Mouse (Mus musculus): ENCODE measurements around the gene Npas3. TPM values are rescaled to one million over a fixed set of nuclear protein-coding genes. Genes with fewer than 3 reads are reported as not detected.

The Npas3 gene
- total RNA-seq, 2 experiments from 2014 or later, result 0.47 to 1.5 TPM

DNA sequence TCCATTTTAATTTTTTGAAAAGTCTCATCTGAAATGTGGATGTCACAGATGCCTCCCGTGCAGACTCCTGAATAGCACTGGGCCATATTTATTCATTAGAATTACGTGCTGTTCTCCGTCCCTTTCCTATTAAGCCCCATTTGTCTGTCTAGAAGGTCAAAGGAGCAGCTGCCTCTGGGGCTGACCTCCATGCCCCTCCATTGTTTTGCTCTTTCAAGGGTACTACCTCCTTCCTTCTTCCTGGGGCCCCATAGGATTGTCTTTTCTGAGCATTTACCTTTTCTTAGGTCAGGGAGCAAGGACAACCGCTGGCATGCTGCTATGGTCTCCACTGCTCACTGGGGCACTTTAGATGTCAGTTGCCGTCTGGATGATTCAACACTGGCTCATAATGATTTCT, 288.3 kb downstream of the Npas3 start:
- intact Hi-C loops (cut with DNase I; ENCODE audit: low total_unique reads), result no loop called here

DNA sequence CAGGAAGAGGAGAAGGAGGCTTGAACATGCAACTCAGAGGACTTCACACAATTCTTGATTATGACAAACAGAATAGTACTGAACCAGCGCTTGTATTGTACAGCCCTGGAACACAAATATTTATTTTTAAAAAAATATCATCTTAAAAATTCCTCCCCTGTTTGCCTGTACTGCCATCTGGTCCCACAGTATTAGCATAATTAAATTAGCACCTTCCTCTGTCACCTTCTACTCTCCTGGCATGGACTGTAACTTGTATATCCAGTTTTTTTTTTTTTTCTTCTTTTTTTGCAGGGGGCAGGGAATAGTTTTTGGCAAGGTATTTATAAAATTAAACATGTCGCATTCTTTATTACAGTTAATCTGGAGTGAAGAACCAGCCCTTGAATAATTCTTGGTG, 307.9 kb downstream of the Npas3 start:
- intact Hi-C loops (cut with DNase I; ENCODE audit: low total_unique reads), result no loop called here
- DNase-seq, result no peak

More for the DNA sequence above, 288.3 kb downstream of the Npas3 start:
- no peak for DNase-seq

DNA sequence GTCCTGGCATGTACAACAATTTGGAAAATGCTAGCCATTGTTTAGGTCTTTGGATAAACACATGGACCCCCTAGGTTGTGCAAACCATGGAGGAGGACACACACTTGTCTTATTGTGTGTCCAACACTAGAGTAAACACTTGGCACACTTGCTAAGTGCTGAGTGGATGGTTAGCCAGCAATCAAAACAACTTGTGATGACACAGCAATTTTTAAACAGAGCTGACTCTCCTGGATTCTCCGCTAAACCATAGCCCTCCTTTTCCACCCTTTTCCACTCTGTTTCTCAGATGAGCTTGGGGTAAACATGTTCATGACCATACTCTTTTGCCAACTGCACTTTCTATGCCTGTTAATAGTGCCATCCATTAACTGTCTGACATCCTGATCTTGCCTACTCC, 309.8 kb downstream of the Npas3 start:
- no peak for DNase-seq
- intact Hi-C loops (cut with DNase I; ENCODE audit: low total_unique reads), result no loop called here

DNA sequence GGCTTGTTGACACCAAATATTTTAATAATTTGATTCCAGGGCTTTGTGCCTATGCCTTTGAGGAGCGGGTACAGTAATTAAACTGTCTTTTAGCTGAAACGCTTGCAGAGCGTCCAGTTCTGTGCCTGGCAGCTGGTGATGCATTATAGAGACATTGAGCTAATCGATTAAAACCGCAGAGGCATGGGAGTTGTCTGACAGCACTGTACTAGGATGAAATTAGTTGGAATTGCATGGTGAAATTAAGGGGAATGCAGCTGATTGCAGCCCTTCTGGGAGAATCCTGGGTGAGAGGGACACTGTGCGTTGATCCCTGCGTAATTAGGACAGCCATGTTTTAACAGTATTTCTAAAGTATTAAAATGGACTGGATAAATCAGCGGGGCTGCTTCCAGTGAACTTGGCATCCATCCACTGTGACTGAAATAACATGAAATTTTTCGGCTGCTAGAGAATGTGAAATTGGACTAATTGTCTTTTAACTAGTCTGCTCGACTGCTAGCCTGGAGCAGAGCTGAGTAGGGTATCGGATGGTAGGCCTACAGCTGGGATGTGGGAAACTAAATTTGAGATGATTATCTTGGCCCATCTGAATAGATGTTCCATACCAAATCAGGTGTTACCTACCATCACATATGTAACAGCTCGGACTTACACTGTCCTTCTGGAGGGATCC, 318.4 kb downstream of the Npas3 start:
- intact Hi-C loops (cut with DNase I; ENCODE audit: low total_unique reads), result no loop called here
- DNase-seq, result no peak

DNA sequence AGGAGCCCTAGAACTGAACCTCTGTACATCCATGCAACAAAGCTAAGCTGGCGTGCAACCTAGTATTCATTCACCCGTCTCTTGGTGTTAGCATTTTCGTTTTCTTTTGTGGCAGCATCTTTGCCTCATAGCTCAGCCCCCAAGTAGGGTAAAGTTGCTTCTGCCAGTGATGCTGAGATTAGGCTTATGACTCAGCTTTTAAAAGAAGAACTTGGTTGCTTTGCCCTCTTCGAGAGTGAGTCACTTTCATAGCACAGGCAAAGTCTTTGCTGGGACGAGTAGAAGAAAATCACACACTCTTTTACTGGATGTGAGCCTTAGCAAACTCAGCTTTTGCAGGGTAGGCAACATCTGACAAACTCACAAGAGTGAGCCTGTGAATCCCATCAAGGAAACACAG, 332.7 kb downstream of the Npas3 start:
- intact Hi-C loops (cut with DNase I; ENCODE audit: low total_unique reads), result no loop called here

DNA sequence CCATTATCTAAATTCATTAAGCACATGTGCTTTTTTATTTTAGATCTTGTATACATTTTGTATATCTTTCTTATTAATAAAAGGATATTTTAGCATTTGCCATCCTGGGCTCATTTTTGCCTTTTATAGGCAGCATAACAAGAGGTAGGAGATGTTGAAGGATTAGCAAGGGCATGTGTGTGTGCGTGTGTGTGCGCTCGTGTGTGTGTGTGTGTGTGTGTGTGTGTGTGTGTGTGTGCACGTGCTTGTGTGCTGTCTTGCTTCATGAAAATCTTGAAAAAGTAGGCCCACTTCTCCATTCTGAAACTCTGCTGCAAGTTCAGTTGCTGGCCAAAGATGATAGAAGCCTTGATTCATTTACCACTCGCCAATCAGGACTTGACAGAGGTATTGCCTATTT, 338.8 kb downstream of the Npas3 start:
- intact Hi-C loops (cut with DNase I; ENCODE audit: low total_unique reads), result no loop called here
- DNase-seq, result no peak

More for the DNA sequence above, 332.7 kb downstream of the Npas3 start:
- DNase-seq, result no peak

DNA sequence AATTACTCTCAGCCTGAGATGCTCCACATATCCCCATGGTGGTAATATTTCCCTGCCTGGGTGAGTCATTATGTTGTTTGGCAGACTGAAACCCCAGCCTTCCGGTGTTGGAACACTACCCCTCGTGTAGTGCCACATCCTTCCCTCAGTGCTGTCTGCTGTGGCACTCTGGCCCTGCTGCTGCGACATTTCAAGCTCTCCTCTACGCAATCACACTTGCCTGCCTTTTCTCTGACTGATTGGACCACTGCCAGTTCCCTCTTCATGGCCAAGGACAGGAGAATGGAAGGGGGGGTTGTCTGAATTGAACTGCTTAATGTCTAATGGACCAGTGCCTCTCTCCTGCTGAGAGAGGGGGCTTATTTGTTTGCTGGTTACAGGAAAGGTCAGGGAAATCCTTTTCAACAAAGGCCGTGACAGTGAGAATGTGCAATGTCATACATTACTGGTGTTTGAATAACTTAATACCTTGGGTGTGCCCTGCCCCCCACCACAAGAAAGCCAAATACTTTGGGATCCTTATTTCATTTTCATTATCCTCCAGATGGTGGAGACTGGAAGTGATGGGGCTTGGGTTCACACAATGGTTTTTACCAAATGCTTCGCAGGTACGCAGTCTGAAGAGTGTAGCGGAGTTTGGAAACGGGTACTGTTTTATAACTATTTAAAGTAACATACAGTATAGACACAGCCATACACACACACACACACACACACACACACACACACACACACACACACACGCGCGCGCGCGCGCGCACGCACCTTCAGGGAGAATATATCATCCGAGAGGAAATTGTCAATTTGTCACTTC, 339.4 kb downstream of the Npas3 start:
- DNase-seq, result peak; percentile 40
- intact Hi-C loops (cut with DNase I; ENCODE audit: low total_unique reads), result no loop called here

DNA sequence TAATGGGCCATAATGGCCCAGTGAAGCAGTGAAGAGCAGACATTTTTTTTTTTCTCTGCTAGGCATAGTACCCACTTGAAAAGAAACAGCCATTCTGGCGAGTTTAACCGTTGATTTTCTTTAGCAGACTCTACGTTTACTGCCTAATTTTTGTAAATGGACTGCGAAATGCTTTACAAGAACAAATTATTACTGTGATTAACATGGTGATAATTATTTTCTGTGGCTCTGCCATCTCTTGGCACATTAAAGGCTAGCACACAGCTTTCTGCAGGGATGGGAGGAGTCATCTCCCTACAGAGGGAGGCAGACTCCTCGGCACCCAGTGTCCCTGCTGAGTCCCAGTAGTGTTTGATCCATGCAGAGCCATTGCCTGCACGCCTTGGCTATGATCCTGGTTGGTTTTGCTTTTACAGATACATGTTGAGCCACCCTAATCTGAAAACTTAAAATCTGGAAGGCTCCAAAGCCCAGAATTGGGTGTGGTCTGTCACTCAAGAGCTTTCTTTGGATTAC, 341.0 kb downstream of the Npas3 start:
- no peak for DNase-seq
- intact Hi-C loops (cut with DNase I; ENCODE audit: low total_unique reads), result no loop called here

DNA sequence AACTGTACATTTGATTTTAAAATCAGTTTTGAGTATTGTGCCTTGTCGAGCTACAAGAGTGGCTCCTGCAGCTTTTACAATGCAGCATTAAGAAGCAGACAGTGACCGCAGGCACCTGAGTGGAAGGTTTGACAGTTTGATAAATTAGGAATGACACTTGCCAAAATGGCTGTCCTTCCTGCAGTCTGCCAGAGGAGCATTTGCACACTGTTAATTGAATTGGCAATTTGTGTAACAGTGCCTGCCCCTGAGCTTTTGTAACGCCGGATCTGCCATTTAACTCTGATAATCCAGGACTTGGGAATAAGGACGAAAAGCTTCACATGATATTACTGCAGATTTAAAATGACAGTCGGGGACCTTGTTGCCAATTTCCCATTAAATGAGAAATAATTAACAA, 357.2 kb downstream of the Npas3 start:
- intact Hi-C loops (cut with DNase I; ENCODE audit: low total_unique reads), result no loop called here

DNA sequence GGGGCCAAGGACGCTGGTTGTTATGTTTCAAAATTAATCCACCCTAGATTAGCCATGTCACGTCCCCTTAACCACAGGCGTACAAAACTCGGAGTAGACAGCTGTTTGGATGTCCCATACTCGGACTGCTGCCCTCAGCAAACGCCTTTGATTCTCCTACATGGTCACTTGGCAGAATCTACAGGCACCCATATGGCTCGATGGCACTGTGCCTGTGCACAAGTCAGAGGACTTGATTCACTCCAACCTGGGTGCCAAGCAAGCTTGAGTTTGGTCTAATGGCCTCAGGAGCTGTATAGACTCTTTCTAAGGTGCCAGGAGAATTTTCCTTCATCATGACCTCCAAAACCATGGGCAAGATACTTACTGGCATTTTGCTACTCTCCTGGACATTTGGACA, 363.6 kb downstream of the Npas3 start:
- no peak for DNase-seq
- intact Hi-C loops (cut with DNase I; ENCODE audit: low total_unique reads), result no loop called here

More for the DNA sequence above, 357.2 kb downstream of the Npas3 start:
- no peak for DNase-seq

DNA sequence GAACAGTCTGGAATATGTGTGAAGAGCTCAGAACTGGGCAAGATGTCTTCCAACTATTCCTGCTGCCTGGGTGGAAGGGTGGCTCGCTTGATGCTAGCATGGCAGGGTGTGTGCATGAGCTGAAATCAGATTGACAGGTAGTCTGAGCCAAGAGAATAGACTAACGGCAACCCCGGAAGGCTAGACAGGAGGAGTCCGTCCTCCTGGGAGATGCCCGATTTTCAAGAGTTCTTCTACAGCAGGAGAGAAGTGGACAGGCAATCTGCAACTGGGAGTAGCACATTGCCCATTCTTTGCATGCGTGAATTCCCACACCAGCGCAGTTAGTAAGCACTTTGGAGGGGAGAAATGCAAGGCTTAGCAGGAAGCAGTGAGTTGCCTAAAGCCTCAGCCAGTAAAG, 372.8 kb downstream of the Npas3 start:
- DNase-seq, result no peak
- intact Hi-C loops (cut with DNase I; ENCODE audit: low total_unique reads), result no loop called here

DNA sequence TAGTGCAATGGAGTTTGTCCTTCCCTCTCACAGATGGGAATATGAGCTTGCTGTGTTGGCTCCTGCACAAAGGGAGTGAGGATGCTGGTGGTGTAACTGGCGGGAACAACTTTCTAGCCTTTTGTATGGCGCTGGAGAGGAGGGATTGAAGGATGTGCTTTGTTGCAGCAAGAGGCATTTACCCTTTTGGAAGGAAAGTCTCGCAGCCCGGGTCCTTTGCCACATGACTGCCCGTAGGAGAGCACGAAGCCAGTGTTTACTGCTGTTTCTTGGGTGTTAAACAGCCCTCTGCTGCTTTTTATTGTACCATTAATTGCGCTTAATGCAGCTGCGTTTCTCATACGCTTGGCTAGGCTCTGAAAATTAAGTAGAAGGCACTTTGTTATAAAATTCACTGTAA, 375.3 kb downstream of the Npas3 start:
- intact Hi-C loops (cut with DNase I; ENCODE audit: low total_unique reads), result no loop called here
- DNase-seq, result no peak

DNA sequence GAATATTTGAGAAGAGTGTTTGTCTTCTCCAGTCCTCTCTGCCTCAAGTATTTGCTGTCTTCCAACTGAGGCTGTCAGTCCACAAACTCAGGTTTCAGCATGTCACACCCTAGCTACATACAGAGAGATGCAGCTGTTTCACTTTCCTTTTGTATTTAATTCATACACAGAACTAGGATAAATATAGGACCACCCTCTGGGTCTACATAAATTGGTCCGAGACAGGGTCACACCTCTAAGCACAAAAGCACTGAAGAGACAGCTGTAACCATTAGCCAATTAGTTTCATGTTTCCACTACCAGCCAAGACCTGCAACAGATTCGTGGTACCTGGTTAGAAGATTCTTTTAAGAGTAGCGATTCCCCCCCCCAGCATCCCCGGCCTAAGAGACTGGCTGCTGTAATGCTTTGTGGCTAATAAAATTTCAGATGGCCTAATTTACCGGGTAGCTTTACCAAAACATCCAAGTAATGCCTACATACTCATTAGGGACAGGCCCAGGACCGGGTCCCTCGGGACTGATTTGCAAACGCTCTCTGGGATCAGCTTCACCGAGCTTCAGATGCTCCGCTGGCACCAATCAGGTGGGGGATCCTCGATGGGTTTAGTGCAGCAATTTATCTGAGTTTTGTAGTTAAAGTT, 376.0 kb downstream of the Npas3 start:
- DNase-seq, result no peak
- intact Hi-C loops (cut with DNase I; ENCODE audit: low total_unique reads), result no loop called here

DNA sequence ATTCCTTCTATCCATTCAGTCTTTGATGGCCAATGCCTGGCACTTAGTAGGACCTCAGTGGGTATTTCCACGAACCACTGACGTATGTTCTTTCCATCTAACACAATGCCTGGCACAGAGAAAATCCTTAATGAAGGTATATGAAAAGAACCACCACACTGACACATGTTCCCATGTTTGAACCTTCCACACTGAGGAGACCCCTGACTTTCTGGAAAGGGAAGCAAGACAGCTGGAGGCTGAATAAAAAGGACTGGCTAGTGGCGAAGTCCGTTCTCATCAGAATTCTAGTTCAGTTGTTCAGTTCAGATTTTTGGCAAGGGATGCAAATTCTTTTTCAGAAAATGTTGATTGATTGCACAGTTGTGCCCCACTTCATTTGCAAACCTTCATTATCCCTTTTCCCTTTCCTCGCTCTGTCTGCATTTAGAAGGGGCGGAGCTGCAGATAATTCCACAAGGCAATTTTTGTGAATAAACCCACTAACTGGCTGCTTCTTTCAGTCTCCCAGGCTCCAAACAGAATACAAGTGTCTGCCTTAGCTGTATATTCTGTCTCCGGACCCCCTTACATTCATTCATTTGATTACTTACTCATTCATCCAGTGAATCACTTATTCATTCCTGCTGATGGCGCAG, 381.1 kb downstream of the Npas3 start:
- no peak for DNase-seq
- intact Hi-C loops (cut with DNase I; ENCODE audit: low total_unique reads), result no loop called here

DNA sequence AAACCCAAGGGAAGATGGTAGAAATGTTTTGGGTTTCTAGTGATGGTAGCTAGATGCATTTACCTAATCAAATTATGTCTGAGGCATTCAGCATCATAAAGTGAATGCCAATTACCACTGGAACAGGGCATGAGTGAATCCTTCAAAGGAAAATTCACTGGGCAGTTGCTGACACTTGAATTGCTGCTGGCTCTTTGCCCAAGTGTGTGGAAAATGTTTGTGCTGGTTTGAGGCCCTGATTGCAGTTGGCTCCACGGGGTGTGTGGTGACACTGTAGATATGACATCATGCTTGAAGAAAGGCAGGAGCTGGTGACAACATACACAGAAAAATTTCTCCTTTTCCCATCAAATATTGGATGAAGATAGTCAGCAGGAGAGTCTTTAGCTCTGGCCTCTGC, 382.1 kb downstream of the Npas3 start:
- intact Hi-C loops (cut with DNase I; ENCODE audit: low total_unique reads), result no loop called here
- no peak for DNase-seq

DNA sequence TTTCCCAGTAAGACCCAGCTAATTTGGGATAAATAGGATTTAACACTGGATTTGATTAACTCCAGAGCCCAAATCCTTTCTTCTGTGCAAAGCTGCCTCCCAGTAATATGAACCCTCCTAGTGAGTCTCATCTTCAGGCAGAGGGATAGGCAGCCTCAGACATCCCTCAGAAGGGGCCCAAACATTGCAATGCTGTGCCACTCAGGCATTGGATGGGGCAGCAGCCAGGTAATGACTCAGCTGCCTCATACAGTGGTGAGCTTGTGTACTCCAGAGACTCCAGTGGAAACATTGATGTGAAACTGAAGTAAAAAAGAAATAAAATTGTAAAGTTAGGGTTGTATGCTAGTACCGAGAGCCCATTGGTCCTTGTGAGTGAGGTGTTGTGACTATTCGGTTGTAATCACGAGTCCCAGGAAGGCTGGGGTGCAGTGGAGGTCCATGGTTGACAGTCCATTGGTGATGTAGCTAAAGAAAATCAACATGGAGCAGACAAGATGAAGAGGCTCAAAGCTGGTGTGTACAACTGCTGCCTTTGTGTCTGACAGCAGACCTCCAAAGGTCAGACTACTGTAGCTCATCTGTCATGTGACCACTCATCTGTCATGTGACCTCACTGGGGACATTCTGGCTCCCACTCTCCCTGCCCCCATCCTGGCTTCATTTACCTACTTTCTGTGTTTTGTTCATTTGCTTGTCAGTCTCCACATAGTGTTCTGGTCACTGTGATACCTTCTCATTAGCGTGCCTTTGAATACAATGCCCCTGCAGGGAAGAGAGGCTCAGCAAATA, 383.0 kb downstream of the Npas3 start:
- intact Hi-C loops (cut with DNase I; ENCODE audit: low total_unique reads), result no loop called here
- DNase-seq, result no peak

DNA sequence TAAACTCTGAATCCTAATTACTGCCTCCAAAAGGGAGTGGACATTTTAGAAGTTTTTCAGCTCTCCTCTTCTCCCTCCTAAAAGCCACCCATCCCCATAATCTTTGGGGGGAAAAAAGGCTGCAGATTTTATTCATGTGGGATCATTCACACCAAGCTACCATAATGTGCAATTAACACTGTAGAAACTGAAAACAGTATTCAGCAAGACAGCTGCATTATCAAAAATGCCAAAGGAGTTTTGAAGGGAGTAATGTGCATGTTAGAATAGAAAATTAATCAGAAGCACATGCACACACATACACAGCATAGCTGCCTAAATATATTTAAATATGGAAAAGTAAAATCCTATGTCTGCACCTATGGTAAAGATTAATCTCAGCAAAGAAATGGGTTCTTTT, 390.1 kb downstream of the Npas3 start:
- DNase-seq, result no peak
- intact Hi-C loops (cut with DNase I; ENCODE audit: low total_unique reads), result no loop called here

DNA sequence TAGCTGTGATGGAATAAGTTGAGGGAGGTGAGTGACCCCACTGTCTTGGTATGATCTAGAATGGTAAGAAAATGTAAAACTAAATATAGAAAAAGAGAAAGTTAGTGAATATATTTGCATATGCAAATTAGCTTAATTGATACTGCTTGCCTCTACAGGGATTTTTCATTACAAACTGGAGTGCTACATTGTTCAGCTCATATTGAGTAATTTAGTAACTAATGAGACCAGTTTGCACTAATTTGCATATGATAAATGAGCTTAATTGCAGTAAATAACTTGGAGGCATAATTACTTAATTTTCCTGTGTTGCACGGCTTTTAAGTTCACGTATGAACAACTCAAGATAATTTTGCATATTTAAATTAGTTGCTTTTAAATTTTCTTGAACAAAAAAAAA, 398.8 kb downstream of the Npas3 start:
- DNase-seq, result no peak
- intact Hi-C loops (cut with DNase I; ENCODE audit: low total_unique reads), result no loop called here

DNA sequence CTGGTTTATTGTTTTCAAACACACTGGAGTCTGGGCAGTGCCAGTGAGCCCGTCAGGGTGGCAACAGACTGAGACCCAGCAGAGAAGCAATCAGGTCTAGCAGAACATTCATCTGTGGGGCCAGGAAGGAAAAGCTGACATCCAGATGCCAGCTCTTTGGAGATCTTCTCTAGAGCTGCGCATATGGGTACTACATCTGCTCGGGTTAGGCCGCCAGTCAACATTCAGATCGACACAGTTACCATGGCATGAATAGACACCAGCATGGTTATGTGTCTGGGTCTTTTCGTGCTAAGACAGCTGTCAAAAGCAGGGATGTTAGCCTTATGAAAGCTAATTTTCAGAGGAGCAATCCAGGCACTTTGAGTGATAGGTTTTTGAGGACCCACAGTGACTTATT, 407.8 kb downstream of the Npas3 start:
- DNase-seq, result no peak
- intact Hi-C loops (cut with DNase I; ENCODE audit: low total_unique reads), result no loop called here
